Mouse (Mus musculus): ENCODE measurements around the gene Chrna7. TPM values are rescaled to one million over a fixed set of nuclear protein-coding genes. Genes with fewer than 3 reads are reported as not detected.

Gene Chrna7
- polyA plus RNA-seq (2015; fragmentation: Nextera tagmentation; extraction: Ambion mirVana): 0.29 and 0.41 TPM in 2 replicates

DNA sequence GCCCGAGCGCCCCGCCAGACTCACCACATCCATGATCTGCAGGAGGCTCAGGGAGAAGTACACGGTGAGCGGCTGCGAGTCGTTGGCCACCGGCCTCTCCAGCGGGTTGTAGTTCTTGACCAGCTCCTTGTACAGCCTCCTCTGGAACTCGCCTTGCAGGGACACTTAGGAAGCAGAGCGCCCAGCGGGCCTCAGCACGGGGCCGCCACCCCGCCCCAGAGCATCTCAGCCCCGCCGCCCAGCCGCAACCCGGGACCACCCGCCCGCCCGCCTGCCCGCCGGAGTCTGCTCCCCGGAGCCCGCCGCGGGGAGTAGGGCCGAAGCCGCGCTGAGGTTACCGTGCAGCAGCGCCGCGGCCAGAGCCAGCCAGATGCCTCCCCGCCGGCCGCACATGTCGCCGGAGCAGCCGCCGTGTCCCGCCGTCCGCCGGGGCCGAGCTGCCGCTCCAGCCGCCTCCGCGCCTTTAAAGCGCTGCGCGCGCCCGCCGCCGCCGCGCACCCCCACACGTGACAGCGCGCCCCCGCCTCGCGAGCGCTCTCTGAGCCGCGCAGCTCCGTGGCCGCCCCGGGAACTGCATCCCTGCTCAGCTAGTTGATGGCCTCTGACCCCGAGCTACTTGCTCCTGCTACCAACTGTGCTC, at the start of gene Chrna7:
Gene Chrna7, minus strand, starts transcription at position 486 of the 640 bp plus-strand sequence.
- no peak within 1 kb of the TSS for H3K27ac ChIP-seq (replicated peaks)
- H3K4me3 ChIP-seq (ENCODE audit: low read depth, low read length): peak within 1 kb of the TSS; percentile 51
- ATAC-seq (ENCODE audit: low FRiP score, low TSS enrichment): peak; percentile 95
- H3K4me2 ChIP-seq (replicated peaks; ENCODE audit: low read depth): peak within 1 kb of the TSS; percentile 98
- 0% methylated on average over 54 of the region's 73 CpGs for WGBS
- H3K9me3 ChIP-seq (ENCODE audit: control insufficient read depth, low read length): no peaks in the 10 kb centered on the region
- peak within 1 kb of the TSS; percentile 61 for H3K9ac ChIP-seq (ENCODE audit: low read length)
- H3K27me3 ChIP-seq (ENCODE audit: control insufficient read depth, insufficient read depth, low read length): no peaks in the 10 kb centered on the region
- H3K36me3 ChIP-seq (ENCODE audit: control insufficient read depth, insufficient read depth, low read length): no peaks in the 10 kb centered on the region
- no peaks in the 10 kb centered on the region for H3K4me1 ChIP-seq (replicated peaks; ENCODE audit: control insufficient read depth, insufficient read depth)
- DNase-seq (ENCODE audit: low spot score): peak; percentile 83
- TF ChIP-seq CTCF (IDR thresholded peaks at IDR 0.05; ENCODE audit: low read depth): peak; percentile 67
- no peak for TF ChIP-seq EP300 (optimal IDR thresholded peaks at IDR 0.05)

GRCm38 (mm10) chr7:63249404-63249803, 37.0 kb upstream of the Chrna7 start:
- Histone ChIP-seq H3K4me2 (replicated peaks; ENCODE audit: low read depth) (no peak overlapping the region), H3K27me3 (ENCODE audit: control insufficient read depth, insufficient read depth, low read length) (no peaks in the 10 kb centered on the region), H3K27ac (replicated peaks) (no peak overlapping the region), H3K36me3 (ENCODE audit: control insufficient read depth, insufficient read depth, low read length) (no peaks in the 10 kb centered on the region), H3K9me3 (ENCODE audit: control insufficient read depth, low read length) (no peaks in the 10 kb centered on the region), H3K4me3 (ENCODE audit: low read depth, low read length) (no peak overlapping the region), H3K9ac (ENCODE audit: low read length) (no peak overlapping the region), H3K4me1 (replicated peaks; ENCODE audit: control insufficient read depth, insufficient read depth) (no peaks in the 10 kb centered on the region)
- TF ChIP-seq EP300 (optimal IDR thresholded peaks at IDR 0.05) (no peak), CTCF (IDR thresholded peaks at IDR 0.05; ENCODE audit: low read depth) (no peak)
- ATAC-seq (ENCODE audit: low FRiP score, low TSS enrichment) (no peak), DNase-seq (ENCODE audit: low spot score) (no peak)
- WGBS: 65% methylated on average over 2 of the region's 2 CpGs

- Histone ChIP-seq H3K9ac (ENCODE audit: low read length) (no peak overlapping the region), H3K4me2 (replicated peaks; ENCODE audit: low read depth) (no peak overlapping the region), H3K4me1 (replicated peaks; ENCODE audit: control insufficient read depth, insufficient read depth) (no peaks in the 10 kb centered on the region), H3K9me3 (ENCODE audit: control insufficient read depth, low read length) (no peaks in the 10 kb centered on the region), H3K27ac (replicated peaks) (no peak overlapping the region), H3K4me3 (ENCODE audit: low read depth, low read length) (no peak overlapping the region), H3K27me3 (ENCODE audit: control insufficient read depth, insufficient read depth, low read length) (no peaks in the 10 kb centered on the region), H3K36me3 (ENCODE audit: control insufficient read depth, insufficient read depth, low read length) (no peaks in the 10 kb centered on the region)
- WGBS: 68% methylated on average over 3 of the region's 3 CpGs
- ATAC-seq (ENCODE audit: low FRiP score, low TSS enrichment): no peak
- DNase-seq (ENCODE audit: low spot score): no peak
- TF ChIP-seq CTCF (IDR thresholded peaks at IDR 0.05; ENCODE audit: low read depth) (no peak), EP300 (optimal IDR thresholded peaks at IDR 0.05) (no peak)
Observed at GRCm38 (mm10) chr7:63237852-63238516, 25.6 kb upstream of the Chrna7 start.

GRCm38 (mm10) chr7:63225066-63225780, 12.9 kb upstream of the Chrna7 start:
- Histone ChIP-seq H3K9me3 (ENCODE audit: control insufficient read depth, low read length) (no peaks in the 10 kb centered on the region), H3K4me2 (replicated peaks; ENCODE audit: low read depth) (no peak overlapping the region), H3K4me1 (replicated peaks; ENCODE audit: control insufficient read depth, insufficient read depth) (no peaks in the 10 kb centered on the region), H3K4me3 (ENCODE audit: low read depth, low read length) (no peak overlapping the region), H3K27ac (replicated peaks) (no peak overlapping the region), H3K27me3 (ENCODE audit: control insufficient read depth, insufficient read depth, low read length) (no peaks in the 10 kb centered on the region), H3K36me3 (ENCODE audit: control insufficient read depth, insufficient read depth, low read length) (no peaks in the 10 kb centered on the region), H3K9ac (ENCODE audit: low read length) (no peak overlapping the region)
- WGBS: 39% methylated on average over 7 of the region's 7 CpGs
- no peak for DNase-seq (ENCODE audit: low spot score)
- TF ChIP-seq EP300 (optimal IDR thresholded peaks at IDR 0.05) (no peak), CTCF (IDR thresholded peaks at IDR 0.05; ENCODE audit: low read depth) (no peak)
- no peak for ATAC-seq (ENCODE audit: low FRiP score, low TSS enrichment)

DNA sequence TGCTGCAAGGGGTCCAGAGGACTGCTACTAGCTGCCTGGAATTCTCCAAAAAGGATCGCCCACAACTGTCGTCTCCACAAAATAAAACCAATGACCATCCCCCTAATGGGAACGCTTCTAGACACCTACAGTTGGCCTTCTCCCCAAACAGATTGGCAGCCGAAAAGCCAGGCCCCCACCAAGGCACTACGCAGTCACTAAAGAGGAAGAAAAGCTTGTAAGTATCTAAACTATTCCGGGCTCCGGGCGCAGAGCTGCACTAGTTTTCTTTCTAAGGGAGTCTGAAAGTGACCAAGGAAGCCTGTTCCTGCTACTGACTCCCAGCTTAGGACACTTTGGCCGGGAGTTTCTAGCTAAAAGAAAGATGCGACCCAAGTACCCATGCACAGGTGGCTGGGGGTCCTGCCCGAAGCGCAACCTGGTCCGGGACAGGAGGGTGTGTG, 707 bp downstream of the Chrna7 start:
- Histone ChIP-seq H3K4me3 (ENCODE audit: low read depth, low read length) (peak overlapping the region; percentile 51), H3K9ac (ENCODE audit: low read length) (peak overlapping the region; percentile 61), H3K9me3 (ENCODE audit: control insufficient read depth, low read length) (no peaks in the 10 kb centered on the region), H3K36me3 (ENCODE audit: control insufficient read depth, insufficient read depth, low read length) (no peaks in the 10 kb centered on the region), H3K27ac (replicated peaks) (no peak overlapping the region), H3K27me3 (ENCODE audit: control insufficient read depth, insufficient read depth, low read length) (no peaks in the 10 kb centered on the region), H3K4me2 (replicated peaks; ENCODE audit: low read depth) (peak overlapping the region; percentile 98), H3K4me1 (replicated peaks; ENCODE audit: control insufficient read depth, insufficient read depth) (no peaks in the 10 kb centered on the region)
- ATAC-seq (ENCODE audit: low FRiP score, low TSS enrichment): no peak
- DNase-seq (ENCODE audit: low spot score): no peak
- 4% methylated on average over 13 of the region's 13 CpGs for WGBS
- TF ChIP-seq EP300 (optimal IDR thresholded peaks at IDR 0.05) (no peak), CTCF (IDR thresholded peaks at IDR 0.05; ENCODE audit: low read depth) (no peak)
